Mouse (Mus musculus) effector memory CD4-positive, alpha-beta T cell, adult 5 months (primary cell): ENCODE measurements around the gene Rsph1. TPM values are rescaled to one million over a fixed set of nuclear protein-coding genes. Genes with fewer than 3 reads are reported as not detected.

Source experiments
- polyA plus RNA-seq: library from polyadenylated mRNA; unstranded; fragments of 100-300 nt; shearing (Covaris generic); gene quantifications from one replicate; pipeline ENCODE4 v1.2.1, GENCODE M21; 2017

The Rsph1 gene
- 0.61 TPM for polyA plus RNA-seq

GRCm38 (mm10) chr17:31276922-31277918, at the start of gene Rsph1:
Gene Rsph1 (minus strand): TSS chr17:31277383.

GRCm38 (mm10) chr17:31286492-31286891, 9.3 kb upstream of the Rsph1 start, which contains the start of gene Slc37a1:
Gene Slc37a1 (plus strand): TSS chr17:31286792.

GRCm38 (mm10) chr17:31207771-31208334, 69.3 kb downstream of the Rsph1 start, which contains the start of gene Ubash3a:
Gene Ubash3a (plus strand): TSS chr17:31207873.

Other genes starting within 250 kb of the Rsph1 start
- gene Abcg1, start 219.7 kb downstream of the Rsph1 start, polyA plus RNA-seq, result 26.9 TPM
- gene Tff3, start 147.7 kb downstream of the Rsph1 start, polyA plus RNA-seq, result not detected
- gene Tff2, start 133.1 kb downstream of the Rsph1 start, polyA plus RNA-seq, result not detected
- gene Tff1, start 112.1 kb downstream of the Rsph1 start, polyA plus RNA-seq, result not detected
- gene Tmprss3, start 78.4 kb downstream of the Rsph1 start, polyA plus RNA-seq, result not detected
- 217 TPM for gene Ubash3a, start 69.5 kb downstream of the Rsph1 start, polyA plus RNA-seq
- 54.9 TPM for gene Slc37a1, start 9.4 kb upstream of the Rsph1 start, polyA plus RNA-seq
- not detected for gene Pde9a, start 108.8 kb upstream of the Rsph1 start, polyA plus RNA-seq
- gene Wdr4, start 242.6 kb upstream of the Rsph1 start, polyA plus RNA-seq, result 24.5 TPM
- 161 TPM for gene Ndufv3, start 242.7 kb upstream of the Rsph1 start, polyA plus RNA-seq